Mouse (Mus musculus): Measurements from ENCODE around the gene Tapt1.

DNA sequence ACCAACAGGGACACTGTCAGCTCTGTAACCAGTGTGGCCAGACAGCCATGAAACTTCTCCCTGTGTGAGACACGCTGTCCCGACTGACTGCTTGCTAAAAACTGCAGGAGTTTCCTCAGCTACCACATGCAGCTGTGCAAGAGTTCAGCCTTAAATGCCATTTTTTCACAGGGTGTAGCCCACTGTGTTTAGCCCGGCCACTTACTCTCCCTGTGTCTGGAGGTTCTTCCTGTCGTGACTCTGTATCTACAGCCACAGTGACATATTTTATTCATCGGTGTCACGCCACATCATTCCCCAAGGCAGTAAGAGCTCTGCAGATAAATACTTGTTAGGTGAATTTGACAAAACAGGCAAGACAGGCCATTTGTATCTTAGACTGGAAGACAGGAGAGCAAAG is 59.6 kb downstream of the Tapt1 start:
- no peak for TF ChIP-seq CTCF (IDR thresholded peaks at IDR 0.05; ENCODE audit: extremely low read depth, insufficient read length, insufficient replicate concordance, low read depth, low read length)
- TF ChIP-seq POLR2A (IDR thresholded peaks at IDR 0.05; ENCODE audit: low read depth, low read length), result no peak

Data from small intestine, adult 2 months (tissue).